Mouse (Mus musculus): ENCODE measurements at regions not wholly inside any gene's neighbourhood (a gene's known extent, or its start where the extent isn't known, plus 50 kb on each side); places are given as distances from the start of the nearest gene placed in this dataset.
A peak's percentile ranks its signal among the peaks of the same experiment; 100 is the strongest.

DNA sequence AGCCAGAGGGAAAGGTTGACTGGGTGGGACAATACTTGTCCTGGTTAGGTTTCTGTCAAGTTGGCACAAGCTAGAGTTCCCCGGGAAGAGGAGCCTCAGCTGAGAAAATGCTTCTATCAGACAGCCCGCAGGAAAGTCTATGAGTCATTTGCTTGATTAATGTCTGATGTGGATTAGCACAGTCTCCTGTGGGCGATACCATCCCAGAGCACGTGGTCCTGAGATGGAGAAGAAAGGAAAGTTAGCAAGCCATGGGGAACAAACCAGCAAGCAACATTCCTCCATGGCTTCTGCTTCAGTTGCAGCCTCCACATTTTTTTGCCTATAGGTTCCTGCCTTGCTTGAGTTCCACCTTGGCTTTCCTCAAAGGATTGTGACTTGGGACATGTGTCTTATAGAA is 121.8 kb downstream of the Rchy1 start:
- in situ Hi-C loops (cut with MboI; ENCODE audit: low pct_unique_long_range_greater_than_20kb), result no loop called here
- ChIA-PET POLR2A (interaction anchor here (0.6 kb wide), 1 partner anchor 30 kb away, joined by 3 read pairs; no protein-coding TSS in a partner anchor), CTCF (interaction anchor here (1.2 kb wide), 1 partner anchor 10 kb away, joined by 3 read pairs; no protein-coding TSS in a partner anchor)
- ATAC-seq, result peak; percentile 60
- DNase-seq (ENCODE audit: low read depth, low spot score), result peak; percentile 49
- H3K27me3 ChIP-seq, result no peaks in the 10 kb centered on the region
- TF ChIP-seq CTCF (IDR thresholded peaks at IDR 0.05), result no peak

DNA sequence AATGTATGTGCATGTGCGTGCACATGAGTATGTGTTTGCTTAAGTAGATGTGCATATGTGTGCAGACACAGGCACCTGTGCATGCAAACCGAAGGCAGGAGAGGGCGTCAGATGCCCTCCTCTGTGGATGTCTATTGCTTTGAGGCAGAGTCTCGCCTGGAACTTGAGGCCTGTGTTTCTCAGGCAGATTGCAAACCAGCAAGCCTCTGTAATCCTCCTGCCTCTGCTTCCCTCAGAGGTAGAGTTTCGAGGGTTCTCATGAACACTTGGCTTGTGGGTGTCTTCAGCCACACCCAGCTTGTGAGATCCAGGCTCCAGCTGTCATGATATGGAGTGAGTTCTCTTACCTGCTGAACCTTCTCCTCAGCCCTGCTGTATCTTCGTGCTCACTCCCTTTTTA is 134.4 kb downstream of the Rchy1 start:
- in situ Hi-C loops (cut with MboI; ENCODE audit: low pct_unique_long_range_greater_than_20kb), result no loop called here
- ATAC-seq, result no peak
- POLR2A ChIA-PET, result no interaction called here

DNA sequence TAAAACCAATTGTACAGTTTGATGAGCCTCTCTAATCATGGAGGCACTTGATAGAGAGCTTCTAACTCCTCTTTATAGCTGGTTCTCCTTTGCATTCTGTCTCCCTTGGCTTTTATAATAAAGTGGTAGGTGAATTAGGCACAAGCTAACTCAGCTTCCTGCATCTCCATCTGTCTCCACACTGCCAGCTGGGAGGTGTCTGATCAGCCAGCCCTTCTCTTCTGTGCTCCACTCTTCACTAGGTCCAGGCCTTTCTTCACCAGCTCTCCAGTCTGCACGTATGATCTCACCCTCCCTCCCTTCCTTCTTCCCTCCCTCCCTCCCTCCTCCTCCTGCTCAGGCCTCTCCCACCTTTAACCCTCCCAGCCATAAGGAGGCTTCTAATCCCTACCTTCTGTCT is 136.2 kb downstream of the Rchy1 start:
- ATAC-seq (no peak), DNase-seq (ENCODE audit: low read depth, low spot score) (no peak)
- no peak for TF ChIP-seq CTCF (IDR thresholded peaks at IDR 0.05)
- in situ Hi-C loops (cut with MboI; ENCODE audit: low pct_unique_long_range_greater_than_20kb), result no loop called here
- ChIA-PET CTCF (interaction anchor here (1.7 kb wide), 1 partner anchor 12 kb away, joined by 5 read pairs; no protein-coding TSS in a partner anchor), POLR2A (no interaction called here)
- no peaks in the 10 kb centered on the region for H3K27me3 ChIP-seq

More for the DNA sequence above, 134.4 kb downstream of the Rchy1 start:
- no peak for TF ChIP-seq CTCF (IDR thresholded peaks at IDR 0.05)
- no peak for DNase-seq (ENCODE audit: low read depth, low spot score)
- CTCF ChIA-PET, result interaction anchor here (1.7 kb wide), 1 partner anchor 10 kb away, joined by 5 read pairs; no protein-coding TSS in a partner anchor
- no peaks in the 10 kb centered on the region for H3K27me3 ChIP-seq

DNA sequence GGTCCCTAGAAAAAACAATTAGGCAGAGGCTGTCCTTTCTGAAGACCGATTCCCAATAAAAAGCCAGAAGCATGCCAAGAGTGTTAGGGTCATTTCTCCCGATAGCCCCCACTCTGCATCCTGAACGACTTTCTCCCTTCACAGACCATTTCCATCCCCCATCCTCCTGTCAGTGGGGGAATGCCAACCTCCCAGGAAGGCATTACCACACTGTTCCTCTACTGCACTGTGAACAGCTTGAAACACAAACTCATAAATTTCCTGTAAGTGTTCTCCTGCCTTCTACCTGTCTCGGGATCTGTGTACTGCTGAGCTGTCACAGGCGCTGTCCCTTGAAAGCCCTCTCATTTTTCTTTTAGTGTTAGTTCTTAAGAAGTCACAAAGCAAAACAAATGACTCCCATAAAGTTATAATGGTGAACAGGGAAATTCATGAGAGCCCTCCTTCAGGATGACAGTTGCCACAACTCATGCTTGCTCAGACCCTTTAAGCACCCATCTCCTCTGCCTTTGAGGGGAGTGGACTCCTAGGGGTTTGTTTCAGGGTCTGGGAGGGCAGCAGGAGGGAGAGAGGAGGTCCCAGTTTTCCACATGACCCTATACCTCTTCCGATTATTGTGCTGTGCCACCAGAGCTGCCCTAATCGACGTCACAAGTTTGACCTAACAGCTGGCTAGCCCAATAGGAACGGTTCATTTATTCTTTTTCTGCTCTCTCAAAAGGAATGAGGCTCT is 139.9 kb downstream of the Rchy1 start:
- ChIA-PET CTCF (no interaction called here), POLR2A (no interaction called here)
- in situ Hi-C loops (cut with MboI; ENCODE audit: low pct_unique_long_range_greater_than_20kb), result no loop called here
- no peaks in the 10 kb centered on the region for H3K27me3 ChIP-seq
- no peak for DNase-seq (ENCODE audit: low read depth, low spot score)
- ATAC-seq, result no peak
- no peak for TF ChIP-seq CTCF (IDR thresholded peaks at IDR 0.05)

DNA sequence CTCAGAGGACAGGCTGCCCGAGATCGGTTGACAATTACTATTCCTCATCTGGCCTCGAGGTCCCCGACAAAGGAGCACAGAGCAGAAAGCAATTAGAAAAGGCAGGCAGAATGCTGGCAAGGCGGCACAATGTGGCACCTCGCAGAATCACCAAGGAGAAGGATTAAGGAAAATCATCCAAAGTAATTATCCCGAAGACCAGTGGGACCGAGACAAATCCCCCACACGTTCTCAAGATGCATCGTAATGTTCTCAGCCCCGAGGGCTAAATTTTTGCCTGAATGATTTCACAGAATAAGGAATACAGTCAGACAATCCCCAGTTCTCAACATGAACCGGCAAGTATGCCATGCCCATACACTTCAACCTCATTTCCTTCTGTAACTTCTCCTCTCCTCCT is 144.1 kb downstream of the Rchy1 start:
- POLR2A ChIA-PET, result no interaction called here
- in situ Hi-C loops (cut with MboI; ENCODE audit: low pct_unique_long_range_greater_than_20kb), result no loop called here
- no peaks in the 10 kb centered on the region for H3K27me3 ChIP-seq
- no peak for TF ChIP-seq CTCF (IDR thresholded peaks at IDR 0.05)
- DNase-seq (ENCODE audit: low read depth, low spot score), result peak; percentile 81
- CTCF ChIA-PET, result no interaction called here
- ATAC-seq, result no peak

DNA sequence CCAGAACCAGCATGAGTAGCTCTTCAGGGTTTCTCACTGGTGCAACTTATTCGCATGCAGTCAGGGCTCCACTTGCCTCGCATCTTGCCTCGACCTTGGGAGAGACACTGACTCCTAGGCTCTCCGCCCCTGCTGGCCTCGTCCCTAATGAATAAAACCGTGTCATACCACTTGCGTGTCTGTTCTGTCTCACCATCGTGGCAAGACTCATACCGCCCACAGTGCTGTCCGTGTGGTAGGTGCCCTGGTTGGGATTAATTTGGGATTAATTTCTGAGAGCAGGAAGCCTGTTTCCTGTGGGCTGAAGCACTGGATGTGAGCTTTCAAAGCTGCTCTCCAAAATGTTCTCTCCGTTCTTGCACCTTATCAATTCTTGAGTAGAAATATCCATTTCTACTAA is 144.7 kb downstream of the Rchy1 start:
- POLR2A ChIA-PET, result no interaction called here
- CTCF ChIA-PET, result no interaction called here

DNA sequence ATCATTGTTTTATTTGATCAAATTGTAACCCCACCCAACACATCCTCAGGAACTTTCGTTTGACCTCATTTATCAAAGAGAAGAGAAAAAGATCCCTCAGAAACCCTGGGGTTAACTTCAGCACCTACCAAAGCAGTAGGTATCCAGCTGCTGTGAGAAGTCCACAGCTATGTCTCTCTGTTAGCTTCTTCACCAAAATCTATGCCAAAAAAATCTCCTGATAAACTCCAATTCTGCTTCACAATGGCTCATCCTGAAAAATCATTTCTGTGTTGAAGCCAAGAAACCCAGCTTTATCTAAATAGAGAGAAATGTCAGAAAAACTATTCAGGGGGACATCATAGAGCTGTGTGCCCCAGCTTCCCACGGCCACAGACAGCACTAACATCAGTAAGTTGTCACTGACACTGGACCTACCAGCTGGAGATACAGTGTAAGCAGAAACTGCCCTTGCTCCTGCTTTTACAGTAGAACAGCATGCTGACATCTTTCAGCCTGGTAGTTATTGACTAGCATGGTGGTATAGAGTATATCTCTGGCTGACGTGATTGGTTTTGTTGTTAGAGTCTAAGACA is 146.4 kb downstream of the Rchy1 start:
- POLR2A ChIA-PET, result no interaction called here
- ATAC-seq (no peak), DNase-seq (ENCODE audit: low read depth, low spot score) (no peak)
- CTCF ChIA-PET, result interaction anchor here (1.2 kb wide), 1 partner anchor 45 kb away, joined by 4 read pairs; no protein-coding TSS in a partner anchor
- in situ Hi-C loops (cut with MboI; ENCODE audit: low pct_unique_long_range_greater_than_20kb), result no loop called here
- H3K27me3 ChIP-seq, result no peaks in the 10 kb centered on the region
- no peak for TF ChIP-seq CTCF (IDR thresholded peaks at IDR 0.05)

More for the DNA sequence above, 144.7 kb downstream of the Rchy1 start:
- TF ChIP-seq CTCF (IDR thresholded peaks at IDR 0.05), result no peak
- ATAC-seq (no peak), DNase-seq (ENCODE audit: low read depth, low spot score) (no peak)
- in situ Hi-C loops (cut with MboI; ENCODE audit: low pct_unique_long_range_greater_than_20kb), result no loop called here
- H3K27me3 ChIP-seq, result no peaks in the 10 kb centered on the region

DNA sequence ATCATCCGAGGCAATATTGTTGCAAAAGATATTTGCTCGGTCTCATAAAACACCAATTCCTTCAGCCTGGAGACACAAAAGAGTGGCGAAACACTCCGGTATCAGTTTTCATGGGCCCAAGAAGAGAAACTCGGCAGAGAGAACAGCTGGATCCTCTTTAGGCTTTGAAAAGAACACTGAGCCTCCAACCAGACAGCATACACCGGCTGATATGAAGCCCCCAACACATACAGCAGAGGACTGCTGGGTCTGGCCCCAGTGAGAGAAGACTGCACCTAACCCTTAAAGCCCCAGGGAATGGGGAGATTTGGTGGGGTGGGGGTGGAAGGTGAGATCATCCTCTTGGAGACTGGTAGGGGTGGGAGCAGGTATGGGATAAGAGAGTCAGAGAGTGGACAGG is 147.9 kb downstream of the Rchy1 start:
- TF ChIP-seq CTCF (IDR thresholded peaks at IDR 0.05), result no peak
- DNase-seq (ENCODE audit: low read depth, low spot score), result no peak
- H3K27me3 ChIP-seq, result no peaks in the 10 kb centered on the region
- no peak for ATAC-seq
- ChIA-PET CTCF (no interaction called here), POLR2A (no interaction called here)
- in situ Hi-C loops (cut with MboI; ENCODE audit: low pct_unique_long_range_greater_than_20kb), result no loop called here

DNA sequence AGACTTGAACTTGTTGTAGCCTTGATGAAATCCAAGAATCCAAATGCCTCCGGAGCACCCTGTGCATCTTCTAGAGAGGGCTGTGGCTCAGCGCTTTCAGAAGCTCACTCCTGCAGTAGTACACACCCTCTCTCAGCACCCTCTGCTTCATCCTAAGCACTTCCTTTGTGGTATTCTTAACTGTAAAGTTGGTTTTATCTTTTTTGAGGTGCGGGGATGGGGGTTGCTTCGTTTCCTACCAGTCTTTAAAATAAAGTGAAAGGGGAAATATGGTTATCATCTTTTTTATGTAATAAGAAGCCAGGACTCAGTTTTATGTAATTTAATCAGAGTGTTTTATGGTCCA is 148.5 kb downstream of the Rchy1 start:
- no peak for ATAC-seq
- ChIA-PET POLR2A (no interaction called here), CTCF (no interaction called here)
- no peaks in the 10 kb centered on the region for H3K27me3 ChIP-seq
- in situ Hi-C loops (cut with MboI; ENCODE audit: low pct_unique_long_range_greater_than_20kb), result no loop called here
- no peak for DNase-seq (ENCODE audit: low read depth, low spot score)
- TF ChIP-seq CTCF (IDR thresholded peaks at IDR 0.05), result no peak

DNA sequence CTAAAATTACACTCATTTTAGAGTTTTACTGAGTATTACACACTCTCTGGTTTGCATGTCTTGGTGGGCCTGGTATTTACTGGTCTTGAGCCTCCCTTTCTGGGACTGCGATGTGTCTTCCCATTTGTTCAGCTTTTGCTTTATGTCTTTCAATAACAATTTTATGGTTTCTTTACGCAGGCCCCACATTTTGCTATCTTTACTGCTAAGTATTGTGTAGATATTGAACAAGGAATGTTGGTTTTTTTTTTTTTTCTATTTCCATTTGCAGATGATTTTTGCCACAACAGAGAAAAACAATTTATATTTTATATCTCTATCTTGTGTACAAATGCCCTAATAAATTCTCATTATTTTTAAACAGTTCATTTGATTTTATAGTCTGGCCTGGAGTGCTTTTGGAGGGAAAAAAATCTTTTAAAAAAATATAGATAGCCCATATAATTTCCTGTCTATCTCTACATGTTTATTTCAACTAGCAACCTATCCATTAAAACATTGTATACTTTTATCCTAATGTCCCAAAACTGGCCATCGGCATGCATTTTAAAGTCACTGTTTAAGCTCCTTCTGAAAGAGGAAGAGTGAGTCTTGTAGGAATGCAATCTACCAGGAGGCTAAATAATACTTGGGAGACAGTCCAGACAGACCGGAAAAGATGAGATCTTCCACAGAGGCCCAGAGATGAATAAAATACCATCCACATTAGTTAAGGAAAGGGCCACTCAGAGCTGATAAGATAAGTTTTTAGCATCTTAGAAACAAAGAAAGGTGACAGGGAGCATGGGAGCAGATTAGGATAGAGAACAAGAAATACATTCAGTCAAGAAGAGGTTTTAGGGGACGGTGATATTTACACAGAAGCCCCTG is 149.1 kb downstream of the Rchy1 start:
- ChIA-PET POLR2A (no interaction called here), CTCF (no interaction called here)
- no peak for TF ChIP-seq CTCF (IDR thresholded peaks at IDR 0.05)
- no peaks in the 10 kb centered on the region for H3K27me3 ChIP-seq
- ATAC-seq (no peak), DNase-seq (ENCODE audit: low read depth, low spot score) (no peak)
- in situ Hi-C loops (cut with MboI; ENCODE audit: low pct_unique_long_range_greater_than_20kb), result no loop called here

Measured in Patski (cell line).